Mouse (Mus musculus) kidney, postnatal 0 days (tissue): ENCODE data around the gene Pkd2. TPM values are rescaled to one million over a fixed set of nuclear protein-coding genes. Genes with fewer than 3 reads are reported as not detected.
A peak's percentile ranks its signal among the peaks of the same experiment; 100 is the strongest.
"Not testable (repeated sequence)": the region's sequence is repeated elsewhere in the genome, so short reads cannot be mapped to it uniquely, and the experiment has no call there.

Source experiments
- ATAC-seq: fragments of 200-750 bp; cut with Nextera tagmentation; replicated peaks from 2 replicates; pipeline ENCODE4 v1.8.0; 2017; ENCODE audit warnings: low read depth, moderate number of reproducible peaks, moderate TSS enrichment, moderate library complexity; ENCODE audit not compliant: low FRiP score
- DNase-seq: peaks from one replicate; pipeline ENCODE4 v3.0.0-alpha.2; 2016; ENCODE audit warnings: low spot score
- H3K27ac ChIP-seq: fragments of 300-500 bp; sonication (generic); 2 replicates; pipeline ENCODE4 v1.5.1; 2014; ENCODE audit warnings: mild to moderate bottlenecking
- H3K27me3 ChIP-seq: fragments of 300-500 bp; sonication (generic); 2 replicates; pipeline ENCODE4 v1.6.1; 2014; ENCODE audit warnings: low read length, mixed read lengths; ENCODE audit not compliant: insufficient read depth
- H3K36me3 ChIP-seq: fragments of 300-500 bp; sonication (generic); 2 replicates; pipeline ENCODE4 v1.6.1; 2014; ENCODE audit warnings: low read length, mixed read lengths; ENCODE audit not compliant: insufficient read depth
- H3K4me1 ChIP-seq: fragments of 300-500 bp; sonication (generic); replicated peaks from 2 replicates; pipeline ENCODE4 v1.6.1; 2014; ENCODE audit warnings: antibody characterized with exemption, low read length, mixed read lengths; ENCODE audit not compliant: insufficient read depth
- H3K4me2 ChIP-seq: fragments of 300-500 bp; sonication (generic); 2 replicates; pipeline ENCODE4 v1.6.1; 2014; ENCODE audit warnings: mild to moderate bottlenecking, low read length, moderate library complexity, mixed read lengths
- H3K4me3 ChIP-seq: fragments of 300-500 bp; sonication (generic); replicated peaks from 2 replicates; pipeline ENCODE4 v1.5.1; 2014; ENCODE audit warnings: low read depth, low read length
- H3K9ac ChIP-seq: fragments of 300-500 bp; sonication (generic); 2 replicates; pipeline ENCODE4 v1.6.1; 2014; ENCODE audit warnings: low read depth, low read length
- H3K9me3 ChIP-seq: fragments of 300-500 bp; sonication (generic); replicated peaks from 2 replicates; pipeline ENCODE4 v1.6.1; 2016; ENCODE audit warnings: low read length, inconsistent platforms, mixed read lengths
- CTCF ChIP-seq: IDR thresholded peaks from 2 replicates; pipeline ENCODE4 v1.5.1; 2016; ENCODE audit warnings: antibody characterized with exemption, low read depth, mild to moderate bottlenecking, moderate library complexity
- WGBS: fragments of 180-500 bp; shearing (Covaris S2); extraction: QIAGEN DNeasy Blood & Tissue Kit; methylation state at CpG from one replicate; pipeline ENCODE4 v1.1.7; 2014; 5-methylcytosine and 5-hydroxymethylcytosine counted together
- polyA plus RNA-seq: library from polyadenylated mRNA; unstranded; fragments of >200 nt; fragmentation: Nextera tagmentation; extraction: Ambion mirVana; gene quantifications from 2 replicates; pipeline ENCODE4 v1.2.1, GENCODE M21; 2015

Pkd2 gene
- polyA plus RNA-seq, 1 experiment from 2014 or later = 17.4 TPM

- TF ChIP-seq CTCF = no peak
- H3K27ac ChIP-seq = no peak overlapping the region
- no peaks in the 10 kb centered on the region for H3K36me3 ChIP-seq
- no peak for ATAC-seq
- no peak overlapping the region for H3K4me2 ChIP-seq
- 68% methylated on average over 1 of the region's 1 CpGs for WGBS
- H3K9me3 ChIP-seq = no peaks in the 10 kb centered on the region
- H3K9ac ChIP-seq = no peak overlapping the region
- no peak for DNase-seq
- H3K4me1 ChIP-seq = no peaks in the 10 kb centered on the region
- H3K27me3 ChIP-seq = no peaks in the 10 kb centered on the region
- no peak overlapping the region for H3K4me3 ChIP-seq
These were observed 16.4 kb upstream of the Pkd2 start for GRCm38 (mm10) chr5:104442850-104443249.

- H3K9me3 ChIP-seq = no peaks in the 10 kb centered on the region
- WGBS = 2% methylated on average over 3 of the region's 3 CpGs
- H3K9ac ChIP-seq = no peak overlapping the region
- no peak overlapping the region for H3K27ac ChIP-seq
- peak; percentile 59; the same call in 1 of the 2 replicates for ATAC-seq
- H3K4me2 ChIP-seq = no peak overlapping the region
- no peaks in the 10 kb centered on the region for H3K36me3 ChIP-seq
- no peak overlapping the region for H3K4me3 ChIP-seq
- TF ChIP-seq CTCF = peak; percentile 85
- DNase-seq = peak; percentile 83
- no peaks in the 10 kb centered on the region for H3K4me1 ChIP-seq
- no peaks in the 10 kb centered on the region for H3K27me3 ChIP-seq
These were observed 13.1 kb upstream of the Pkd2 start for GRCm38 (mm10) chr5:104446156-104446555.

- 25% methylated on average over 6 of the region's 6 CpGs for WGBS
- H3K4me3 ChIP-seq, ATAC-seq, H3K4me1 ChIP-seq, H3K27me3 ChIP-seq, DNase-seq, H3K9ac ChIP-seq, H3K27ac ChIP-seq, H3K36me3 ChIP-seq, H3K4me2 ChIP-seq, H3K9me3 ChIP-seq: not testable (repeated sequence)
These were observed 10.9 kb upstream of the Pkd2 start for GRCm38 (mm10) chr5:104448346-104448745.

- no peaks in the 10 kb centered on the region for H3K4me1 ChIP-seq
- no peaks in the 10 kb centered on the region for H3K27me3 ChIP-seq
- WGBS = 33% methylated on average over 3 of the region's 3 CpGs
- no peaks in the 10 kb centered on the region for H3K36me3 ChIP-seq
- ATAC-seq (no peak), DNase-seq (no peak)
- H3K27ac ChIP-seq = no peak overlapping the region
- TF ChIP-seq CTCF = no peak
- H3K4me3 ChIP-seq = no peak overlapping the region
- no peak overlapping the region for H3K9ac ChIP-seq
- no peaks in the 10 kb centered on the region for H3K9me3 ChIP-seq
- no peak overlapping the region for H3K4me2 ChIP-seq
These were observed 9.8 kb upstream of the Pkd2 start for GRCm38 (mm10) chr5:104449491-104449890.

- Histone ChIP-seq H3K27me3 (no peaks in the 10 kb centered on the region), H3K27ac (no peak overlapping the region), H3K4me3 (no peak overlapping the region), H3K4me1 (no peaks in the 10 kb centered on the region), H3K9ac (no peak overlapping the region), H3K9me3 (no peaks in the 10 kb centered on the region), H3K36me3 (no peaks in the 10 kb centered on the region), H3K4me2 (no peak overlapping the region)
- ATAC-seq = no peak
- TF ChIP-seq CTCF = no peak
- DNase-seq = no peak
- WGBS = 68% methylated on average over 1 of the region's 1 CpGs
These were observed 6.2 kb upstream of the Pkd2 start for GRCm38 (mm10) chr5:104453075-104453474.

GRCm38 (mm10) chr5:104454564-104454963 lies 4.7 kb upstream of the Pkd2 start:
- no peak overlapping the region for H3K4me2 ChIP-seq
- 93% methylated on average over 6 of the region's 6 CpGs for WGBS
- no peaks in the 10 kb centered on the region for H3K9me3 ChIP-seq
- no peaks in the 10 kb centered on the region for H3K36me3 ChIP-seq
- no peak overlapping the region for H3K4me3 ChIP-seq
- peaks cover 7% of the 10 kb centered on the region; the same call in 1 of the 2 replicates for H3K4me1 ChIP-seq
- H3K27me3 ChIP-seq = no peaks in the 10 kb centered on the region
- no peak overlapping the region for H3K27ac ChIP-seq
- ATAC-seq (no peak), DNase-seq (no peak)
- TF ChIP-seq CTCF = no peak
- H3K9ac ChIP-seq = no peak overlapping the region
